Mouse (Mus musculus) cerebellum, postnatal 10 days (tissue): ENCODE results near the gene Axdnd1.
"Not testable (repeated sequence)": the region's sequence is repeated elsewhere in the genome, so short reads cannot be mapped to it uniquely, and the experiment has no call there.

Source experiments
- DNase-seq, 2 experiments: peaks; one replicate each; pipeline ENCODE4 v3.0.0; 2021; ENCODE audit warnings: mixed read lengths in 2 of 2

Gene Axdnd1

DNA sequence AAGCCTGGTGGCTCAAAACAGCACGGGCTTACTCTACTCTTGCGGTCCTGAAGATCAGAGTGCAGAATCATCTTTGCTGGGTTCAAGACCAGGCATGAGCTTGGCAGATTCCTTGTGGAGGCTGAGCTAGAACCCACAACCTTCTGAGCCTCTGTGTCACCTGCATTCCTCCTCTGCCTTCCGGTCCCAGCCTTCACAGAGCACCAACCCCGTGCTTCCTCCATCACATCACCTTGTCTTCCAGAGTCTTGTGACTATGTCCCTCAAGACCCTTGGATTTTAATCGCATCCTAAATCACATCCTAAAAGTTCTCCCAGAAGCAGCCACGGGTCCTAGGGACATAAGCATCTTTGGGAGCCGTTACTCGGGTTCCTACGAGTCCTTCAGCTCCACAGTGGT is 97.8 kb downstream of the Axdnd1 start:
- DNase-seq: no peak

- peak; percentile 10 to 13 for DNase-seq
Measured at GRCm38 (mm10) chr1:156310630-156311029, 110.3 kb downstream of the Axdnd1 start, which contains the start of gene Nphs2. Nphs2 (plus strand) TSS chr1:156310727.

GRCm38 (mm10) chr1:156308595-156308994 is 112.4 kb downstream of the Axdnd1 start:
- DNase-seq: no peak

DNA sequence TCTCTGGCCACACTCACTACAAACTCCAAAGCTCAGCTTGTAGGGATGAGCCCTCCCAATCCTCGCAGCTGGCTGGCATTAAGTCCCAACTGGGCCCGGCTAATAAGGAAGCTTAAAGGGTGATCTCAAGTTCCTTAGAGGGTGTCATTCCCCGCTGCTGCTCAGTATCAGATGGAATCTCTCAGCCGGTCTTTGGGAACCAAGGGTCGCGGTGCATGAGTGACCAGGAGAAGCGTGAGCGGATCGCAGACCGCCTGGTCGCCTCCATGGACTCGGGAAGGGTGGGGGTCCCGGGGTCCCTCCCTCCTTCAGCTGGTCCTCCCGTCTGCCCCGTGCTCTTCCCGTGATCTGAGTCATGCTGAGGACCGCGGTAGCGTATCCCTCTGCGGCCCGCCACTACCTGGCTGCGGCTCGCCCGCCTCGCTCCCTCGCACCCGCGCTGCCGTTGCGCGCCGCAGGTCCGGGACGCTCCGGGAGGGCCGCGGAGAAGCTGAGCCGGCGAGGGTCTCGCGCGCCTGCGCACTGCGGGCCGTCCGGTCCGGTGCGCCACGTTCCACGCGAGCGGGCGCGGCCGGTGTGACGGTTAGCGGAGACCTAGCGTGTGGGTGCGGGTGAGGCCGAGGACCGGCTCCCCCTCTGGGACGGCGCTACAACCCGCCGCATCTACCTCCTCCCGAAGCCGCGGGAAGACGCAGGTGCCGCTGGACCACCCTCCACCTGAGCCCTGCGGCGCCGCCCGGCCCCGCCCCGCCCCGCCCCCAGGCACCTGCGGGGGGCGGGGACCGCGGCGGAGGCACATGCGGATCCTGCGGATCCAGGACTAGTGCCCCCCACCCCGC is 117.8 kb downstream of the Axdnd1 start, which contains the start of gene Tdrd5:
Gene Tdrd5 (minus strand): TSS at position 754 of the 839 bp plus-strand sequence.
- DNase-seq: peak; percentile 66 to 69

GRCm38 (mm10) chr1:156290016-156290415 is 130.9 kb downstream of the Axdnd1 start:
- DNase-seq: no peak

DNA sequence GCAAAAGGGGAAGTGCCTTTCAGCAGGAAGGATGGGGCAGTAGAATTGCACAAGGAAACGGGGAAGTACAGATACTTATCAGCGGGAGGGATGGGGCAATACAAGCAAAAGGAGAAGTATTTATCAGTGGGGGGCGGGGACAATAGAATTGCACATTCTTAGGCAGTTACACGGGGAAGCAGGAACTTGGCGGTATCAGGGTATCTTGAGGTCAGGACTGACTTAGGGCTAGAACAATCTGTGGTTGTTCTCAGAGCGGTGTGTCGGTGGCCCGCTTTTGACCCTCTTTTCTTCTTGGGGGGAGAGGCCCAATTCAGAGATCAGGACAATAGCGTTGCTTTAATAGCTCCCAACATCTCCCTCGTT is 131.8 kb downstream of the Axdnd1 start:
- not testable (repeated sequence) for DNase-seq

- no peak for DNase-seq
Measured at GRCm38 (mm10) chr1:156288556-156289221, 132.3 kb downstream of the Axdnd1 start.

- peak in 1 of 2 experiments; percentile 9 for DNase-seq
Measured at GRCm38 (mm10) chr1:156285541-156285896, 135.4 kb downstream of the Axdnd1 start.

GRCm38 (mm10) chr1:156284851-156285540 is 136.0 kb downstream of the Axdnd1 start:
- peak in 1 of 2 experiments; percentile 20 for DNase-seq

DNA sequence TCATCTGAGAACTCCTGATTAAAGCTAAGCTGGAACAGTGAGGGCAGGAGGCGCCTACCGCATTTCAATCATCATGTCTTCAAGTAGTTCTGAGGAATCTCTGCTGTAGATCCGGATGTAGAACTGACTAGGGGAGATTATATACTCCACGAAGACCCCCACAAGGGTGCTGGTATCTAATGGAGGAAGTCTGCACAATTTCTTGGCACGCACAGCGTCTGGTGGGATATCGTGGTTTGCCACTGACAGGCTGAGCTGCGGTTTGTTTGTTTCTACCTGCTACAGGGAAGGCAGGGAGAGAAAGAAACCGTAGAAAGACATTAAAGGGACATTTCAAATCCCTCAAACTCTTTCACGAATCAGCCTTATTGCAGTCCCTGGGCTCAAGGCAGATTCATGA is 136.8 kb downstream of the Axdnd1 start:
- no peak for DNase-seq

DNA sequence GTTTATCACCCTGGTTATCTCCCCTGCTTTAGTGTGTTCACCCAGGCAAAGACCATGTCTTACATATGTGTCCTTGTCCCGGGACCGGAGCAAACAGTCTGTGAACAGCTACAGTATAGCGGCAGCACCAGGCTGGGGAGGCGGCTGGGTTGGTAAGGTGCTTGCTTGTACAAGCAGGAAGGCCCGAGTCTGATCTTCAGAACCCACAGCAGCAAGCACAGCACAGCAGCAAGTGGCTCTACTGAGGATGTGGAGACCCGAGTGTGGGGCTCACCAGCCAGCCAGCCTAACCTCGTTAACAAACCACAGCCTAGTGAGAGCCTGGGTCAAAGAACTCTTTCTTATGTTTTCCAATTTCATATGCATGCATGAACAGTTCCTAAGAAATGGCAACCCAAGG is 140.8 kb downstream of the Axdnd1 start:
- no peak for DNase-seq

DNA sequence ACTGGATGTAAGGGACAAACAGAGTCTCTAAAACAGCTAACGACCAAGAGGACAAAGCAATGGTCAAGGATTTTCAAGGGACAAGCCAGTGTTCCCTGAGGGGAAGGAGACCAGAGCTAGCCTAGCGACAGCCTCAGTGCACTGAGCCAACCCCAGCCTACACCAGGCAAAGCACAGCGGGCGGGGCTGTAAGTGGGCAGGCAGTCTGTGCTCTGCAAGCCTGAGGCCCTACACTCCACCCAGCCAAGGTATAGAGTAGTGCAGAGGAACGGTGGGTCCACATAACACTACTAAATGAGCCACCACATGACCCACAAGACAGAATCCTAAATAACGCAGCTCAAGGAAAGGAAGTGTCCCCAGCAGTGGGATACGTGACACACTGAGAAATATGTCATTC is 147.3 kb downstream of the Axdnd1 start:
- DNase-seq: peak in 1 of 2 experiments; percentile 40
